Mouse (Mus musculus): ENCODE data around the gene Gm20388. TPM values are rescaled to one million over a fixed set of nuclear protein-coding genes. Genes with fewer than 3 reads are reported as not detected.

Gm20388 gene
- total RNA-seq, 2 experiments from 2014 or later = 8.8 TPM

DNA sequence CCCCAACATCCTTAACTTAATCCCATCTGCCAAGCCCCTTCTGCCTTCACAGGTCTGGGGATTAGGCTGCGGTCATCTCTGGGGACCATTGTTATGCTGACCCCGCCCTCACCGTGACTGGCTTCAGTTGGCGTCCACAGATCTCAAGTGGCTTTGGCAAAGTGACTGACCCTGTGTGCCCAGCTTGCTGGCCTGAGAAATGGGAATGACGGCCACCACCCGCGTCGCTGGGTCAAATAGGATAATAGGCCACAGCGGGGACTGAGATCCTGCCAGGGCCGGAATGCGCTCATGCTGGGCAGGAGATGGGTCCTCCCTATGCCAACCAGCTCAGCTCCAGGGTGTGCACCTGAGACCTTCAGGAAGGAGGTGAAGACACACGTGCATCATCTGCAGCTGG, 128.1 kb downstream of the Gm20388 start:
- DNase-seq (ENCODE audit: extremely low spot score in 1 of 2, low spot score in 1 of 2) = no peak

- no peak for DNase-seq (ENCODE audit: extremely low spot score in 1 of 2, low spot score in 1 of 2)
Observed at GRCm38 (mm10) chr8:120039313-120039919, 128.8 kb downstream of the Gm20388 start.

DNA sequence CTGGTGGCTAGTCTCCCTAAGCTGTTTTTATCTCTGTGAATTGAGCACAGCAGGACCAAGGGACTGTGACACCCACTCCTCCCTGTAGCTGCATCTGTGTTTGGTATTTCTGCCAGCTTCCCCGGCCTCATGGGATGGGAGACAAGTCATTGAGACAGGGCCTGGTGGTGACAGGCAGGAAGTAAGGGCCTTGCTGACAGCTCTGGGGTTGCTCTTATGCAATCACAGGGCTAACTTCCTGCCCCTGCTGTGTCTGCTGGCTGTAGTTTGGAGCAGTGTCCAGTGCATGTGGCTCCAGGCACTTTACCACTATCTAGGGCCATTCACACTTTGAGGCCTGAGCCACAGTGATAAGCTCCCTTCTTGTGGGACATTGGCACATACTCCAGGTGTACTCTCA, 130.2 kb downstream of the Gm20388 start:
- no peak for DNase-seq (ENCODE audit: extremely low spot score in 1 of 2, low spot score in 1 of 2)

- no peak for DNase-seq (ENCODE audit: extremely low spot score in 1 of 2, low spot score in 1 of 2)
Observed at GRCm38 (mm10) chr8:120042542-120043312, 132.1 kb downstream of the Gm20388 start.

GRCm38 (mm10) chr8:120044907-120045306, 134.3 kb downstream of the Gm20388 start:
- no peak for DNase-seq (ENCODE audit: extremely low spot score in 1 of 2, low spot score in 1 of 2)

GRCm38 (mm10) chr8:120045471-120045870, 134.8 kb downstream of the Gm20388 start:
- no peak for DNase-seq (ENCODE audit: extremely low spot score in 1 of 2, low spot score in 1 of 2)

DNA sequence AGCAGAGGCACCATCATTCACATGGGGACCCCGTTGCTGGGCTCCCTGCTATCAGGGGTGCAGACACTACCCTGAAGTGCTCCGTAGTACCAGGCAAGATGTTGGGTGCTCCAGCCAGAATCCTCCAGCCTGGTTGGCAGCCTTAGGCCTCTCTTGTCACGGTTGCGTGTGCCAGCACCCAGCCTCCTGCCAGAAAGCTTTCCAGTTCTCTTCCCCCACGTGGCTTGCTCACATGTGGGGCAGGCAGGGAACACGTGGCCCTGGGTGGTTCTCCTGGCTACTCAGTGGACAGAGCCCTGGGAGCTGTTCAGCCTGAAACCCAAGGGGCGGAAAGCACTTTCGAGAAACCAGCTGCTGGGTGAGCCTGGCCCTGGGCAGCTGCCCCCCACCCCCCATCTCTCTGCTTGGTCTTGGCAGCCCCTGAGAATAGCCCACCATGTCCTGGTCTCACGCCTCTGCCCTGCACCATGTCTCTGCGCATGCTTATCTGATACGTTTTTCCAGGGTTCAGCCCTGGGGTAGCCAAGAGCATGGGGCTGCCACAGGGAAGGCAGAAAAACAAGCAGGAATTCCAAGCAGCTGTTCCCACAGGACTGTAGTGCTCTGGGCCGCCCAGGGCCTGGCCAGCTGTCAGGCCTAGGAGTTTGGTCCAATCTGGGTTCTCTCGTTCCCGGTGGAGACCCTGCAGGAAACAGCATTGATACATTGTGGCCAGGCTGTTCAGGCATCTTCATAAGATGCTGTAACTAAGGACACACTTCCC, 135.8 kb downstream of the Gm20388 start:
- peak; percentile 69 for DNase-seq (ENCODE audit: extremely low spot score in 1 of 2, low spot score in 1 of 2)

DNA sequence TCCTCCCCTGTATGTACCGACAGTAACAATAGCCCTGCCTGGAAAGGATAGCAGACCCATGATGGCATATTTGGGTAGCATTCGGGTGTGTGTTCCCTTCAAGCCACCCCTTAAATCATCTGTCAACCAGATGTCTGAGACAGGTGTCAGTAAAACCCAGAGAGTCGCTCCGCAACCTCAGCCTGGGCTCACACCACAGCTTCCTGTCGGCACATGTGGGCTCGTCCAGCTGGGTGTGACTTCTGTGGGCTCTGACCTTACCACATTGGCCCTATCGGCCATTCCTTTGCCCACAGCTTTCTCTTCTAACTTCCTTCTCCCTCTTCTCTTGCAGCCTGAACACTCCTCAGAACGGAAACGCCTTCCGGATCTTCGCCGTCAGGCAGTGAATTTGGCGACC, 139.3 kb downstream of the Gm20388 start:
- DNase-seq (ENCODE audit: extremely low spot score in 1 of 2, low spot score in 1 of 2) = no peak

DNA sequence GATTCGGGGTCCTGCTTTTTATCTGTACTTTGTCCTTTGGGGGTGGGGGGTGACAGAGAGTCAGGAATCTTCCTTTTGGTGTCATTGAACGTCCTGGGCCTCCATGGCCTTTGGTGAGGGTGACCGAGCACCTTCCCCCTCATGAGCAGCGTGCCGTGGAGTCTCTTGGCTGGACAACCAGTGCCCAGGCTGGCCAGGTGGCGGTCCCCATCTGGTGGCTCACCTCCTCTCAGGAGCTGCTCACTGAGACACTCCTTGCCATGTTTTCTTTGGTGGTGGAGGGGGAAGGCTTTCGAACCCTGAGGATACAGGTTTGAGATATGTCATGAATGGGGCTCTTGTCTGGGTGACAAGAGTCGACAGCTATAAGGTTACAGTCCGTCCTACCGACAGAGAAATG, 139.7 kb downstream of the Gm20388 start:
- DNase-seq (ENCODE audit: extremely low spot score in 1 of 2, low spot score in 1 of 2) = no peak

GRCm38 (mm10) chr8:120051006-120051405, 140.4 kb downstream of the Gm20388 start:
- no peak for DNase-seq (ENCODE audit: extremely low spot score in 1 of 2, low spot score in 1 of 2)

GRCm38 (mm10) chr8:120051908-120052307, 141.3 kb downstream of the Gm20388 start:
- no peak for DNase-seq (ENCODE audit: extremely low spot score in 1 of 2, low spot score in 1 of 2)

- DNase-seq (ENCODE audit: extremely low spot score in 1 of 2, low spot score in 1 of 2) = no peak
Observed at GRCm38 (mm10) chr8:120052318-120052717, 141.7 kb downstream of the Gm20388 start.

DNA sequence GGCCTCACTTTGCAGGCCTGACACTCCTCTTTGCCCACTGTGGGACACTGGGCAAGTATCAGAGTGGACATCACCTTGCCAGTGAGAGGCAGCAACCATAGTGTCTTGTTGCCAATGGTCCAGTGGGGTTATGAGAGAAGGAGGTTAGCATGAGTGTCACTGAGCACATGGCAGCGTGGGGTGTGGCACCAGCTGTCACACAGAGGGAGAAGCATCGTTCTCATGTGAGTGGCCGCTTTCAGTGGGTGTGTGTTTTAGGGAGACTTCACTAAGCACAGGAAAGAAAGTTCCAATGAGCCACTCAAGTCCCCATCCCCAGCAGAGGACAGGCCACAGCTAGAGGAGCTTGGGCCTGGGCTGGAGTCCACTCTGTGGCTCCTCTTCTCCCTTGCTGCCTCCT, 144.2 kb downstream of the Gm20388 start:
- DNase-seq (ENCODE audit: extremely low spot score in 1 of 2, low spot score in 1 of 2) = no peak

- no peak for DNase-seq (ENCODE audit: extremely low spot score in 1 of 2, low spot score in 1 of 2)
Observed at GRCm38 (mm10) chr8:120057078-120057477, 146.4 kb downstream of the Gm20388 start.

DNA sequence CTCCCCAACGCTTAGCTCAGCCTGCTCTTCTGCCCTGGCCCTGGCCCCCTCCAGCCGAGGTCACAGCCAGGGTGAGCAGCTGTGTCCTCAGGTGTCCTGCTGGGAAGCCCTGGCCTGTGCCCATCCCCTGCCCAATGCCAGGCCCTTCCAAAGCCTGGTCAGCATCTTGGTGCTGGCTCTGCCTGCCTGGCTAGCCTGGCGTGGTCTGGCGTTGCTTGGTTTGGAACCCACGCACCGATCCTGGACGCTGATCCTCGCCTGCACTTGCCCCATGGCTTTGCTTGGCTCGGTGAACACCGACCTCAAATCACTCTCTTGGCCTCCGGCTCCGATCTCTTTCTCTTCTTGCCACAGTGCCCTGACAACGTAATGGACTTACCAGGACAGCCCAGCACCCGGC, 152.1 kb downstream of the Gm20388 start:
- DNase-seq (ENCODE audit: extremely low spot score in 1 of 2, low spot score in 1 of 2) = no peak

DNA sequence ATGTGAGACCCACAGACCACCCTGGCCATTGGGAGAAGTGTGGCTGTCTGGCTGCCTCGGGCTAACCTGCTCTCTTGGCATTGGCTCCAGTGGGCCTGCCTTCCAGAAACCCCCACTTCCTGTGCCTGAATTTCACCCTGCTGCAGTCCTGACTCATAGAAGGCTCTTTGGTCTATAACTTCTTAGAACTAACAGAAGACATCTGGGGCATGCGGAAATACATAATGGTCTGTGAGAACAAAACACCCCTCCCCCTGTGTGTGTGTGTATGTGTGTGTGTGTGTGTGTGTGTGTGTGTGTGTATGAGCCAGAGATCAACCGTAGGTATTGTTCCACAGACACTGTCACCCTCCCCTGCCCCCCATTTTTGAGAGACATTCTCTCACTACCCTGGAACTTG, 152.7 kb downstream of the Gm20388 start:
- no peak for DNase-seq (ENCODE audit: extremely low spot score in 1 of 2, low spot score in 1 of 2)

GRCm38 (mm10) chr8:120065611-120066010, 155.0 kb downstream of the Gm20388 start:
- DNase-seq (ENCODE audit: extremely low spot score in 1 of 2, low spot score in 1 of 2) = no peak

DNA sequence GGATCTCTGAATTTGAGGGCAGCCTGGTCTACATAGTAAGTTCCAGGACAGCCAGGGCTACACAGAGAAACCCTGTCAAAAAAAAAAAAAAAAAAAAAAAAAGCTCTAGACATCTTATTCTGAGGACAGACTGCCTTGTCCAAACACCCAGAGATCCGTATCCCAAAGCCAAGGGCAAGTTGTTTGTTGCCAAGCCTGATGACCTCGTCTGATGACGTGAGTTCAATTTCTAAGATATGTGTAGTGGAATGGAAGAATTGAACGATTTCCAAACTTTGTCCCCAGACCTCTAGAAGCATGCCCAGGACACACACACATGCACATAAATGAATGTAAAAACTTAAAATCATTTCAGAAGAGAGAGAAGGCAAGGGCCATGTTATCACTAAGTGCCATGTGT, 155.6 kb downstream of the Gm20388 start:
- no peak for DNase-seq (ENCODE audit: extremely low spot score in 1 of 2, low spot score in 1 of 2)

DNA sequence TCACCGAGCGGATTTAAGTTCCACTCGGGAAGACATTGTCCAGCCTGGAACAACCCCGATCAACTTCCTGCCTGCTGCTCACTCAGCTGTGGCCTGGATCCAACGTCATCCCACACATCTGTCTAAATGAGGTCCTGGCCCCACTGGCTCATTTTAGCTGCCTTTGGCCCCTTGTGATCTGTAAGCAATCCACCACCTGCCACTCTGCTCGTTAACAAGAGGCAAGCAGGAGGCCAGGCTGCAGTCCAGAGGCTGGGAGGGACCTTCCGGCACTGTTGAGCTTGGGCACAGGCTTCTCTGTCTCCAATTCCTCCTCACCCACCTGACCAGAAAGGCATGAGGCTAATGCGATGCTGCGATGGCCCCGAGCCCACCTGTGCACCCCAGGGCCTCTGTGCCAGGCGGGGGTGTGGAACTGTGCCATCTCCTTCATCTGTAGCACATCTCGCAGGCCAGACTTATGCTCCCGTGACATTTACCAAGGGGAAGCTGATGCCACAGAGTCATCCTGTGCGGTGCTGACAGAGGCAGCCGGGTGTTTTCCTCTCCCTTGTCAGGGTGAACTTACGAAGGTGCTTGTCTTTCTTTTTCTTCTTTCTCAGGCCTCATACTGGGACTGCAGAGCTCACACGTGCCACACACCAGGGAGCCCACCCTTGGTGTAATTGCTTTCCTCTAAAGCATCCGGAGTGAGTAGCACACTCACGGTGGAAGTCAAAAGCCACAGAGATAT, 157.5 kb downstream of the Gm20388 start:
- no peak for DNase-seq (ENCODE audit: extremely low spot score in 1 of 2, low spot score in 1 of 2)

- peak; percentile 82 to 92 for DNase-seq (ENCODE audit: extremely low spot score in 1 of 2, low spot score in 1 of 2)
Observed at GRCm38 (mm10) chr8:120071684-120072083, 161.0 kb downstream of the Gm20388 start.

DNA sequence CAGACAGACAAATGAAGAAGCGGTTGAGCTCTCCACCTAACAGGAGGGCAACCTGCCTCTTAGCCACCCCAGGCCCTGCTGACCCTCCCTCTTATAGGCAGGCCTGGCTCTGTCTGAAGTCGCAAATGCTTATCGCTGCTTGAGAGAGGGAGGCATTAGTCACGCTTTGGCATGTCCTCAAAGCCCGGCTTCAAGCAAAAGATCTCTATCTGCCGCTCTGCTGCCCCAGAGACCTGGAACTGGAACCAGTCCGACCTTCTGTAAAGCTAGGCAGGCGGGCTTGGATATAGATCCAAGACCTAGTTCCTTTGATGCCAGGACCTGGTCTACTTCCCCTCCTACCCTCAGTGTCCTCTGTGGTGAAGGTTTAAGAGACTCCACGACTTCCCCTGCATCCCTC, 161.6 kb downstream of the Gm20388 start:
- no peak for DNase-seq (ENCODE audit: extremely low spot score in 1 of 2, low spot score in 1 of 2)
